Mouse (Mus musculus): ENCODE data around the gene Polr2i. TPM values are rescaled to one million over a fixed set of nuclear protein-coding genes. Genes with fewer than 3 reads are reported as not detected.

Gene Polr2i
- total and polyA plus RNA-seq, 3 experiments, result 23.0 to 79.0 (median 58.7) TPM

- Histone ChIP-seq H3K36me3 (replicated peaks) (peaks cover 90% of the 10 kb centered on the region), H3K9me3 (replicated peaks) (no peaks in the 10 kb centered on the region), H3K27me3 (ENCODE audit: insufficient read depth, low read length) (no peaks in the 10 kb centered on the region), H3K4me3 (ENCODE audit: low read depth, low read length) (no peak overlapping the region), H3K4me1 (ENCODE audit: insufficient read depth, low read depth, low read length) (no peaks in the 10 kb centered on the region)
- TF ChIP-seq TAL1 (conservative IDR thresholded peaks at IDR 0.05; ENCODE audit: low read depth, low read length), result no peak
- no peak for TF ChIP-seq GATA1 (IDR thresholded peaks at IDR 0.05; ENCODE audit: borderline replicate concordance, low read length)
- TF ChIP-seq POLR2AphosphoS5 (IDR thresholded peaks at IDR 0.05; ENCODE audit: insufficient replicate concordance, low read depth, low read length), result no peak
- TF ChIP-seq CTCF (IDR thresholded peaks at IDR 0.05; ENCODE audit: low read depth, low read length), result no peak
- DNase-seq (ENCODE audit: low spot score) (no peak), ATAC-seq (ENCODE audit: extremely low read depth, insufficient number of reproducible peaks, low FRiP score, poor library complexity, severe bottlenecking) (no peak)
These were observed 35.0 kb downstream of the Polr2i start for GRCm38 (mm10) chr7:30266780-30267179.

- peaks cover 95% of the 10 kb centered on the region for H3K36me3 ChIP-seq (replicated peaks)
- TF ChIP-seq GATA1 (IDR thresholded peaks at IDR 0.05; ENCODE audit: borderline replicate concordance, low read length), result no peak
- TF ChIP-seq GATA2 (IDR thresholded peaks at IDR 0.05; ENCODE audit: borderline replicate concordance, low read depth, low read length), result no peak
- no peak for TF ChIP-seq POLR2AphosphoS5 (IDR thresholded peaks at IDR 0.05; ENCODE audit: insufficient replicate concordance, low read depth, low read length)
- no peak for TF ChIP-seq TAL1 (conservative IDR thresholded peaks at IDR 0.05; ENCODE audit: low read depth, low read length)
- no peak for TF ChIP-seq CTCF (IDR thresholded peaks at IDR 0.05; ENCODE audit: low read depth, low read length)
- H3K9me3 ChIP-seq (replicated peaks), result no peaks in the 10 kb centered on the region
- no peaks in the 10 kb centered on the region for H3K27me3 ChIP-seq (ENCODE audit: insufficient read depth, low read length)
- H3K4me3 ChIP-seq (ENCODE audit: low read depth, low read length), result no peak overlapping the region
- ATAC-seq (ENCODE audit: extremely low read depth, insufficient number of reproducible peaks, low FRiP score, poor library complexity, severe bottlenecking) (no peak), DNase-seq (ENCODE audit: low spot score) (no peak)
- H3K4me1 ChIP-seq (ENCODE audit: insufficient read depth, low read depth, low read length), result no peaks in the 10 kb centered on the region
These were observed 37.9 kb downstream of the Polr2i start for GRCm38 (mm10) chr7:30269641-30270040.

GRCm38 (mm10) chr7:30274383-30274782 is 42.6 kb downstream of the Polr2i start:
- ATAC-seq (ENCODE audit: extremely low read depth, insufficient number of reproducible peaks, low FRiP score, poor library complexity, severe bottlenecking) (no peak), DNase-seq (ENCODE audit: low spot score) (no peak)
- H3K27me3 ChIP-seq (ENCODE audit: insufficient read depth, low read length), result no peaks in the 10 kb centered on the region
- peaks cover 15% of the 10 kb centered on the region for H3K4me1 ChIP-seq (ENCODE audit: insufficient read depth, low read depth, low read length)
- H3K4me3 ChIP-seq (ENCODE audit: low read depth, low read length), result no peak overlapping the region
- no peaks in the 10 kb centered on the region for H3K9me3 ChIP-seq (replicated peaks)
- TF ChIP-seq TAL1 (conservative IDR thresholded peaks at IDR 0.05; ENCODE audit: low read depth, low read length), result no peak
- no peak for TF ChIP-seq GATA2 (IDR thresholded peaks at IDR 0.05; ENCODE audit: borderline replicate concordance, low read depth, low read length)
- TF ChIP-seq GATA1 (IDR thresholded peaks at IDR 0.05; ENCODE audit: borderline replicate concordance, low read length), result no peak
- TF ChIP-seq POLR2AphosphoS5 (IDR thresholded peaks at IDR 0.05; ENCODE audit: insufficient replicate concordance, low read depth, low read length), result no peak
- no peak for TF ChIP-seq CTCF (IDR thresholded peaks at IDR 0.05; ENCODE audit: low read depth, low read length)
- H3K36me3 ChIP-seq (replicated peaks), result peaks cover 81% of the 10 kb centered on the region

GRCm38 (mm10) chr7:30278911-30279310 is 47.2 kb downstream of the Polr2i start:
- DNase-seq (ENCODE audit: low spot score) (no peak), ATAC-seq (ENCODE audit: extremely low read depth, insufficient number of reproducible peaks, low FRiP score, poor library complexity, severe bottlenecking) (no peak)
- H3K27me3 ChIP-seq (ENCODE audit: insufficient read depth, low read length), result 0 out of 2 replicates have a peak, but pooled peaks cover 3% of the 10 kb centered on the region
- peaks cover 36% of the 10 kb centered on the region for H3K36me3 ChIP-seq (replicated peaks)
- TF ChIP-seq TAL1 (conservative IDR thresholded peaks at IDR 0.05; ENCODE audit: low read depth, low read length), result no peak
- no peak for TF ChIP-seq POLR2AphosphoS5 (IDR thresholded peaks at IDR 0.05; ENCODE audit: insufficient replicate concordance, low read depth, low read length)
- no peak for TF ChIP-seq CTCF (IDR thresholded peaks at IDR 0.05; ENCODE audit: low read depth, low read length)
- TF ChIP-seq GATA1 (IDR thresholded peaks at IDR 0.05; ENCODE audit: borderline replicate concordance, low read length), result no peak
- no peak for TF ChIP-seq GATA2 (IDR thresholded peaks at IDR 0.05; ENCODE audit: borderline replicate concordance, low read depth, low read length)
- no peaks in the 10 kb centered on the region for H3K9me3 ChIP-seq (replicated peaks)
- no peak overlapping the region for H3K4me3 ChIP-seq (ENCODE audit: low read depth, low read length)
- H3K4me1 ChIP-seq (ENCODE audit: insufficient read depth, low read depth, low read length), result peaks cover 27% of the 10 kb centered on the region

- peak; percentile 9 for DNase-seq (ENCODE audit: low spot score)
- 0 out of 2 replicates have a peak, but pooled peaks cover 3% of the 10 kb centered on the region for H3K27me3 ChIP-seq (ENCODE audit: insufficient read depth, low read length)
- H3K4me1 ChIP-seq (ENCODE audit: insufficient read depth, low read depth, low read length), result peaks cover 27% of the 10 kb centered on the region
- H3K9me3 ChIP-seq (replicated peaks), result no peaks in the 10 kb centered on the region
- TF ChIP-seq TAL1 (conservative IDR thresholded peaks at IDR 0.05; ENCODE audit: low read depth, low read length), result no peak
- no peak for TF ChIP-seq POLR2AphosphoS5 (IDR thresholded peaks at IDR 0.05; ENCODE audit: insufficient replicate concordance, low read depth, low read length)
- no peak for TF ChIP-seq CTCF (IDR thresholded peaks at IDR 0.05; ENCODE audit: low read depth, low read length)
- no peak for TF ChIP-seq GATA1 (IDR thresholded peaks at IDR 0.05; ENCODE audit: borderline replicate concordance, low read length)
- no peak for TF ChIP-seq GATA2 (IDR thresholded peaks at IDR 0.05; ENCODE audit: borderline replicate concordance, low read depth, low read length)
- peak overlapping the region; percentile 92 for H3K4me3 ChIP-seq (ENCODE audit: low read depth, low read length)
- ATAC-seq (ENCODE audit: extremely low read depth, insufficient number of reproducible peaks, low FRiP score, poor library complexity, severe bottlenecking), result no peak
- peaks cover 30% of the 10 kb centered on the region for H3K36me3 ChIP-seq (replicated peaks)
These were observed 47.8 kb downstream of the Polr2i start for GRCm38 (mm10) chr7:30279536-30279935.

- ATAC-seq (ENCODE audit: extremely low read depth, insufficient number of reproducible peaks, low FRiP score, poor library complexity, severe bottlenecking) (peak; percentile 89), DNase-seq (ENCODE audit: low spot score) (peak; percentile 99)
- peak within 1 kb of the TSS; percentile 92 for H3K4me3 ChIP-seq (ENCODE audit: low read depth, low read length)
- H3K27me3 ChIP-seq (ENCODE audit: insufficient read depth, low read length), result 0 out of 2 replicates have a peak, but pooled peaks cover 3% of the 10 kb centered on the region
- H3K4me1 ChIP-seq (ENCODE audit: insufficient read depth, low read depth, low read length), result peaks cover 27% of the 10 kb centered on the region
- H3K36me3 ChIP-seq (replicated peaks), result peaks cover 24% of the 10 kb centered on the region
- TF ChIP-seq GATA1 (IDR thresholded peaks at IDR 0.05; ENCODE audit: borderline replicate concordance, low read length) (no peak), CTCF (IDR thresholded peaks at IDR 0.05; ENCODE audit: low read depth, low read length) (no peak), POLR2AphosphoS5 (IDR thresholded peaks at IDR 0.05; ENCODE audit: insufficient replicate concordance, low read depth, low read length) (no peak), TAL1 (conservative IDR thresholded peaks at IDR 0.05; ENCODE audit: low read depth, low read length) (no peak), GATA2 (IDR thresholded peaks at IDR 0.05; ENCODE audit: borderline replicate concordance, low read depth, low read length) (no peak)
- H3K9me3 ChIP-seq (replicated peaks), result no peaks in the 10 kb centered on the region
These were observed 48.4 kb downstream of the Polr2i start, which contains the start of the genes Thap8 and Wdr62 for GRCm38 (mm10) chr7:30279951-30280669. TSS of gene Thap8 (plus strand) at chr7:30280094. TSS of gene Wdr62 (minus strand) at chr7:30280419.

Measured in G1E (cell line).